Mouse (Mus musculus) kidney, embryonic 15.5 days (tissue): ENCODE data around the gene Fam173b. TPM values are rescaled to one million over a fixed set of nuclear protein-coding genes. Genes with fewer than 3 reads are reported as not detected.

ENCODE experiments used
- ATAC-seq: fragments of 200-750 bp; cut with Nextera tagmentation; replicated peaks from 2 replicates; pipeline ENCODE4 v1.8.0; 2017; ENCODE audit warnings: moderate TSS enrichment; ENCODE audit not compliant: low FRiP score
- H3K27ac ChIP-seq: fragments of 300-500 bp; sonication (generic); 2 replicates; pipeline ENCODE4 v1.5.1; 2015; ENCODE audit warnings: mild to moderate bottlenecking, inconsistent platforms
- H3K27me3 ChIP-seq: fragments of 300-500 bp; sonication (generic); 2 replicates; pipeline ENCODE4 v1.6.1; 2015; ENCODE audit warnings: inconsistent platforms
- H3K36me3 ChIP-seq: fragments of 300-500 bp; sonication (generic); 2 replicates; pipeline ENCODE4 v1.6.1; 2015; ENCODE audit warnings: inconsistent platforms
- H3K4me1 ChIP-seq: fragments of 300-500 bp; sonication (generic); 2 replicates; pipeline ENCODE4 v1.6.1; 2015; ENCODE audit warnings: inconsistent platforms
- H3K4me2 ChIP-seq: fragments of 300-500 bp; sonication (generic); 2 replicates; pipeline ENCODE4 v1.6.1; 2015; ENCODE audit warnings: moderate library complexity, mild to moderate bottlenecking, inconsistent platforms
- H3K4me3 ChIP-seq: fragments of 300-500 bp; sonication (generic); replicated peaks from 2 replicates; pipeline ENCODE4 v1.5.1; 2015; ENCODE audit warnings: mild to moderate bottlenecking, inconsistent platforms
- H3K9ac ChIP-seq: fragments of 300-500 bp; sonication (generic); 2 replicates; pipeline ENCODE4 v1.6.1; 2015; ENCODE audit warnings: mild to moderate bottlenecking, inconsistent platforms
- H3K9me3 ChIP-seq: fragments of 300-500 bp; sonication (generic); replicated peaks from 2 replicates; pipeline ENCODE4 v1.6.1; 2016; ENCODE audit warnings: inconsistent platforms
- WGBS: fragments of 180-500 bp; shearing (Covaris S2); methylation state at CpG from one replicate; pipeline ENCODE4 v1.1.7; 2015; ENCODE audit warnings: mixed read lengths; 5-methylcytosine and 5-hydroxymethylcytosine counted together
- polyA plus RNA-seq: library from polyadenylated mRNA; unstranded; fragments of >200 nt; fragmentation: Nextera tagmentation; extraction: Ambion mirVana; gene quantifications from 2 replicates; pipeline ENCODE4 v1.2.1, GENCODE M21; 2015

Gene Fam173b
- polyA plus RNA-seq, 1 experiment from 2014 or later = 13.4 TPM

DNA sequence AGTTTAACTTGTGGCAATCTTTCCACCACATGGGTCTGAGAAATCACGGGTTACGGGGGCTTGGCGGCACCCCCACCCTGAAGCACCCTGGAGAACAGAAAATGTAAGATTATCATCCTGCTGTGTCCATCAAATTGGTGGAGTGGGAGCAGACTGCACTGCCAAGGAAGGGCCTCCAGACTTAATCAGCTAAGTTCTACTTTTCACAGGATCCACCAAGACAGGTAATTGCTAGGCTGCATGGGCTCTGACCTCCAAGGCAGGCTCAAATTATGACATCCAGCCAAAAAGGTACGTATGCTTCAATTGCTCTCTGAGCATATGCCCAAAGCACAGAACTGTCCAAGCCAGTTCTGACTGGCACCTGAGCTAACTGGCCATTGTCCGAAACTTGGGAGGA is 11.5 kb upstream of the Fam173b start:
- ATAC-seq = no peak
- H3K9ac ChIP-seq = no peak overlapping the region
- H3K27ac ChIP-seq = no peak overlapping the region
- peaks cover 66% of the 10 kb centered on the region for H3K36me3 ChIP-seq
- no peaks in the 10 kb centered on the region for H3K9me3 ChIP-seq
- H3K4me2 ChIP-seq = no peak overlapping the region
- H3K27me3 ChIP-seq = no peaks in the 10 kb centered on the region
- H3K4me3 ChIP-seq = no peak overlapping the region
- H3K4me1 ChIP-seq = no peaks in the 10 kb centered on the region
- WGBS = 92% methylated on average over 5 of the region's 5 CpGs

DNA sequence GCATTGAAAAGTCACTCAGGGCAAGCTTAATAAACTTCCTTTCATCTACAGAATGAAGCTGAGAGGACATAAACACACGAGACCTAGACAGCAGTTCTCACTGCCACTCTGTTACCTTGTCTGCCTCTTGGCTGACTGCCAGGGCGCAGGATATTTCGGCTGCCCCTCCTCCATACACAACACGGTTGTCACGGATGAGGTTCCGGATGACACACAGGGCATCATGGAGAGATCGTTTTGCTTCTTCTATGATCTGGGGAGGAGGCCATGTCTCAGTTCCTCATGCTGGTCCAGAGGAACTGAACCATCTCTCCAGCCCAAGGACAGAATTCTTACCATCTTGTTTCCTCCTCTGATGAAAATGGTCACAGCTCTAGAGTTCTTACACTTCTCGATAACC is 9.1 kb upstream of the Fam173b start:
- ATAC-seq = no peak
- no peak overlapping the region for H3K4me3 ChIP-seq
- 88% methylated on average over 8 of the region's 8 CpGs for whole genome bisulfite sequencing

DNA sequence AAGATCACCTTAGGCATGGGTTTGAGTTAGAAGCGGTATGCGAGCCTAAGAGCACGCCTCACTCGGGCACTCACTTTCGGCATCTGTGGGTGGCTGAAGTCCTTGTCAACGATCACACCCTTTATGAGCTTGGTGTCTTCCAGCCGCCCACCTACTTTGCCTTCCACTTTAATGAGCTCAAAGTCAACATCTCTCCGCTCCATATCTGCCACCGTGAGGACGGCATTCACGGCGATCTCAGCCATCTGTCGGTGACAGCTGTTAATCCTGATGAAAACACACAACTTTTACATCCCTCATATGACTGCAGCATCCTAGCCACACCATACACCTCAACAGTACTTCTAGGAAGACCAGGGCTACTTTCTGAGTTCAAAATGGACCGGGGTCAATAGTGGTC is 7.4 kb upstream of the Fam173b start:
- Histone ChIP-seq H3K9me3 (no peaks in the 10 kb centered on the region), H3K4me2 (no peak overlapping the region), H3K27me3 (no peaks in the 10 kb centered on the region), H3K36me3 (peaks cover 91% of the 10 kb centered on the region), H3K4me1 (peaks cover 8% of the 10 kb centered on the region), H3K9ac (no peak overlapping the region), H3K4me3 (no peak overlapping the region), H3K27ac (no peak overlapping the region)
- ATAC-seq = no peak
- WGBS = 88% methylated on average over 14 of the region's 14 CpGs

More for the DNA sequence above, 9.1 kb upstream of the Fam173b start:
- H3K4me2 ChIP-seq = no peak overlapping the region
- H3K27ac ChIP-seq = no peak overlapping the region
- H3K36me3 ChIP-seq = peaks cover 89% of the 10 kb centered on the region
- H3K27me3 ChIP-seq = no peaks in the 10 kb centered on the region
- no peak overlapping the region for H3K9ac ChIP-seq
- no peaks in the 10 kb centered on the region for H3K9me3 ChIP-seq
- 0 out of 2 replicates have a peak, but pooled peaks cover 4% of the 10 kb centered on the region for H3K4me1 ChIP-seq

DNA sequence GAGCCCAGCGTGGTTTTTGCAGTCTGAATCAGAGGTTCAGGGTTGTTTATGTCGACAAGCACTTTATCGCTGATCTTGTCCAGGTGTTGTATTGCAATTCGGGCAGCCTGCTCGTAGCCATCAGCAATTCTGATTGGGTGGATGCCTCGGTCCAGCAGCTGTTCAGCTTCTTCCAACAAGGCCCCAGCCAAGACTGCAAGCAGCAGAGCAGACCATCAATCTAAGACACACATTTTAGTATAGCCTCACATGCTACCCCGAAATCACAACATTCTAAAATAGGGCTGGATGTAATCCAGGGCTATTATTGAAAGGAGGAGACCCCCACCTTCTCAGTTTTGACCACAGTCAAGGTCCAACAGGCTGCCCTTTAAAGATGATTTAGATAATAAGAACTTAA is 6.0 kb upstream of the Fam173b start:
- ATAC-seq = peak; percentile 71
- Histone ChIP-seq H3K27ac (no peak overlapping the region), H3K9ac (no peak overlapping the region), H3K4me1 (peaks cover 22% of the 10 kb centered on the region), H3K4me3 (no peak overlapping the region), H3K27me3 (no peaks in the 10 kb centered on the region), H3K36me3 (peaks cover 77% of the 10 kb centered on the region), H3K4me2 (no peak overlapping the region), H3K9me3 (no peaks in the 10 kb centered on the region)
- WGBS = 65% methylated on average over 7 of the region's 7 CpGs

DNA sequence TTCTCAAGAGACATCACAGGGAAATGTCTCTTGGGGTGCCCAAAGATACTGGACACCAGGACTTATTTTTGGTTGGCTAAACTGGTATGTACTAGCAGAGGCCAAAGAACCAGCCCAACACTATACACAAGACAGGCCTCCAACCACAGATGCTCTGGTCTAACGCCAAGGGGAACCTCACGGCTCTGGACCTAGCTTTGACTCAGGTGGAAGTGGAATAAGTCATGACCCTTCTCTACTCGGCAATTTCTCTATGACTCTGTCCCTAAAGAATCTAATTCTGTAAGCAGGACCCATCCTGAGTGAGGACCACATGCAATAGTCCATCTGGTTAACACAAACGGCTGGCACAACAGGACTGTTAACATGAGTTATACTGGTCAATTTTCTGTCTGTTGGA is 1.8 kb upstream of the Fam173b start:
- no peak overlapping the region for H3K27ac ChIP-seq
- ATAC-seq = no peak

DNA sequence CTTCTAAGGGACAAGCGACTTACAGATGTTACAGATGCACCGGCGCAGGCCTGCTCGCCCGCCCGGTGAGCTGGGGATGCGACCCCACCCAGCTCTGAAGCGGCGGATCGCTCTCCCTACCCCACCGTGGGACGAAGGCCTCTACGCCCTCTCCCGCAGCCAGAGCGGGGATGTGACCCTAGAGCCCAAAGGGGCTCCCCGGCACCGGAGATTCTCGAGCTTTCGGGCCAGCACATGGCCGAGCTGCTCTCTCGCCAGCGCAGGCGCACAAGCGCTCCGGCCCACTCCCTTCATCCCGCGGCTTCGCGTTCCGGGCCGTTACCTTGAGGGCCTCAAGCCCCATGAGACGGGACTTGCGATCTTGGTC is 390 bp upstream of the Fam173b start:
- peaks cover 35% of the 10 kb centered on the region for H3K4me1 ChIP-seq
- H3K4me3 ChIP-seq = peak overlapping the region; percentile 75
- peak overlapping the region; percentile 95 for H3K27ac ChIP-seq
- H3K27me3 ChIP-seq = no peaks in the 10 kb centered on the region
- under 1% methylated on average over 33 of the region's 33 CpGs for WGBS
- peaks cover 21% of the 10 kb centered on the region for H3K36me3 ChIP-seq
- peak; percentile 82 for ATAC-seq
- no peaks in the 10 kb centered on the region for H3K9me3 ChIP-seq
- peak overlapping the region; percentile 88 for H3K4me2 ChIP-seq
- H3K9ac ChIP-seq = peak overlapping the region; percentile 93

More for the DNA sequence above, 1.8 kb upstream of the Fam173b start:
- Histone ChIP-seq H3K4me3 (peak overlapping the region; percentile 75), H3K4me1 (peaks cover 35% of the 10 kb centered on the region), H3K4me2 (peak overlapping the region; percentile 88), H3K27me3 (no peaks in the 10 kb centered on the region), H3K9me3 (no peaks in the 10 kb centered on the region), H3K9ac (no peak overlapping the region), H3K36me3 (peaks cover 35% of the 10 kb centered on the region)
- WGBS = 62% methylated on average over 4 of the region's 4 CpGs

DNA sequence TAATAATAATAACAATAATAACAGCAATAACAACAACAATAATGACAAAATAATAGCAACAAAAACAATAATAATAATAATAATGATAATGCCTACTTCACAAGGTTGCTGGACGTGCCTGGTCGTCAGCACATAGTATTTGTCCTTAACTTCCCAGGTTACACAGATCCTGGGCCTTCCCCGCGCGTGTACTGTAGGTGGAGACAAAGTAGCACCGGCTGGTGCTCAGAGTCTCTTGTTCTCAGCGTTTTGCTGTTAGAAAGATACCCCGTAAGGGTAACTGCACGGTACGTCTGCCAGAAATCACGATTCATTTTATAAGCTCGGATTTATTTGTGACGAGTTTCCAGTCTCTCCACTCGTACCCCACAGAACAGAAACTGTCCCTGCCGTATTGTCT is 774 bp downstream of the Fam173b start:
- 2% methylated on average over 15 of the region's 15 CpGs for WGBS
- Histone ChIP-seq H3K9ac (peak overlapping the region; percentile 93), H3K4me2 (peak overlapping the region; percentile 88), H3K27ac (peak overlapping the region; percentile 95), H3K4me1 (peaks cover 38% of the 10 kb centered on the region), H3K4me3 (peak overlapping the region; percentile 75), H3K9me3 (no peaks in the 10 kb centered on the region), H3K27me3 (no peaks in the 10 kb centered on the region), H3K36me3 (peaks cover 9% of the 10 kb centered on the region)
- peak; percentile 72 for ATAC-seq

DNA sequence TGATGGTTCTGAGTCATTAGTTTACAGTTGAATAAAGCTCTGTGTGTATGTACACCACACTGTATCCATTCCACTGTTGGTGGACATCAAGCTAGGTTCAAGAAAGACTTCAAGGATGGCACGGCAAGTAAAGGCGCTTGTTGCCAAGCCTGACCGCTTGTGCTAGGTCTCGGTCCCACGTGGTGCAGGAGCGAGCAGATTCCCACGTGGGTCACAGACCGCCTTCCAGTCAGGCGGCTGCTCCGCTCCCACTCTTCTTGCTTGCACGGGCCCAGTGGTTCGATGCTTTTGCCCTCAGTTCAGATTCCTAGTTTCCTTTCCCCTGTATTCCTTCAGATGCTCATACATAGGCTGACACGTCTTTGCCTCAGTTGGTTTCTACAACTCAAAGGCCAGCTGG is 1.5 kb downstream of the Fam173b start:
- 80% methylated on average over 13 of the region's 13 CpGs for WGBS
- H3K9me3 ChIP-seq = no peaks in the 10 kb centered on the region
- H3K9ac ChIP-seq = peak overlapping the region; percentile 93; the same call in 1 of the 2 replicates
- H3K27ac ChIP-seq = no peak overlapping the region
- peaks cover 38% of the 10 kb centered on the region for H3K4me1 ChIP-seq
- ATAC-seq = no peak
- H3K27me3 ChIP-seq = no peaks in the 10 kb centered on the region
- H3K36me3 ChIP-seq = peaks cover 6% of the 10 kb centered on the region
- peak overlapping the region; percentile 75; the same call in 1 of the 2 replicates for H3K4me3 ChIP-seq
- peak overlapping the region; percentile 88; the same call in 1 of the 2 replicates for H3K4me2 ChIP-seq

DNA sequence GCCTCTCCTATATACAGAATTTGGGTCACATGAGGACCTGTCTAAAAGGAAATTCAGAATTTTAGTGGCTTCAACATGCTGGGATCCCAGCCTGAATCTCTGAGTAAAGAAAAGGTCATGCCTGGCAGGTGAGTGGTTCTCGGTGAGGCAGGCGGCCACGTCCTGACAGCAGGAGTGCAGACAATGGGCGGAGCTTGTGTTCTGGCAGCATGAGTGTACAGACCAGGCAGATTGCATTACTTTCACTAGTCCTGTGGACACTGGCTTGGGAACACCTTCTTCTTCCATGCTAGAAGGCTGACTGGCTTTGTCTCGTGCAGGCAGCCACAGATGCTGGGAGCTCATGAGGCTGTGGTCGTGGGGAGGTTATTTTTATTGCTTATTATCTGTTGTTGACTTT is 5.2 kb downstream of the Fam173b start:
- no peak for ATAC-seq
- Histone ChIP-seq H3K27me3 (no peaks in the 10 kb centered on the region), H3K9ac (no peak overlapping the region), H3K9me3 (no peaks in the 10 kb centered on the region), H3K4me1 (peaks cover 16% of the 10 kb centered on the region), H3K4me2 (no peak overlapping the region), H3K4me3 (no peak overlapping the region), H3K36me3 (peaks cover 10% of the 10 kb centered on the region), H3K27ac (no peak overlapping the region)
- WGBS = 55% methylated on average over 6 of the region's 6 CpGs

DNA sequence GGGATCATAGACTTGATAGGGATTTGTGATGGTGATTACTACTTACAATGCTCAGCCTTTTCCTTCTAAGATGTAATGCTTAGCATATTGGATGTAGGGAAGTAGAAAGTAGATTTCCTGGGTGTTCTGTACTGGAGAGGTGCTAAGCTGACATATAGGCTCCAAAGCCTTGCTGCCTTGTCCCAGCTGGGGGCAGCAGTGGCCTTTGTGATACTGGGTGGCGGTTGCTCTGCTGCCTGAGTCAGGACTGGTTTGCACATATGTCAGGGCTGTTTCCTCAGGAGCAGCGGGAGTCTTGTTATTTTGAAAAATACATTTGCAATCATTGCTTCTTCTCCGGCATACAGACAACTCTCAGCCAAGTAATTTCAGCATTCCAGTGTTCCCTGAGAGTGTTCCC is 9.4 kb downstream of the Fam173b start:
- no peaks in the 10 kb centered on the region for H3K27me3 ChIP-seq
- WGBS = 66% methylated on average over 3 of the region's 3 CpGs
- H3K27ac ChIP-seq = no peak overlapping the region
- H3K4me2 ChIP-seq = no peak overlapping the region
- H3K36me3 ChIP-seq = peaks cover 13% of the 10 kb centered on the region
- peaks cover 6% of the 10 kb centered on the region for H3K4me1 ChIP-seq
- no peak overlapping the region for H3K4me3 ChIP-seq
- ATAC-seq = no peak
- H3K9me3 ChIP-seq = no peaks in the 10 kb centered on the region
- no peak overlapping the region for H3K9ac ChIP-seq

DNA sequence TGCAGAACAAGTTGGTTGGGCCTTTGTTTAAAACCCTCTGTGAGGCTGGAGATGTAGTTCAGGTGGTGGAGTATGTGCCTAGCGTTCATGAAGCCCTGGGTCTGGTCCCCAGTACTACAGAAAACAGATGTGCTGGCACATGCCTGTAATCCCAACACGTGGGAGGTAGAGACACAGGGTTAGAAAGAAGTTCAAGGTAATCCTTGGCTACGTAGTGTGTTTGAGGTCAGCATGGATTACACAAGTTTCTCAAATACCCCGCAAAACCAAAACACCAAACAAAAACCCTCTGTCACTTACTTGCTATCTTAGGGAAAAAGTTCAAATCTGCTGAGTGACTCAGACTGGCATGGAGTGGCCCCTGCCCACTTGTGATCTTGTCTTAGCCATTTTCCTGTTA is 10.3 kb downstream of the Fam173b start:
- Histone ChIP-seq H3K4me1 (peaks cover 2% of the 10 kb centered on the region), H3K27me3 (no peaks in the 10 kb centered on the region), H3K36me3 (peaks cover 17% of the 10 kb centered on the region), H3K9ac (no peak overlapping the region), H3K4me2 (no peak overlapping the region), H3K4me3 (no peak overlapping the region), H3K27ac (no peak overlapping the region), H3K9me3 (no peaks in the 10 kb centered on the region)
- no peak for ATAC-seq
- WGBS = 90% methylated on average over 4 of the region's 4 CpGs

DNA sequence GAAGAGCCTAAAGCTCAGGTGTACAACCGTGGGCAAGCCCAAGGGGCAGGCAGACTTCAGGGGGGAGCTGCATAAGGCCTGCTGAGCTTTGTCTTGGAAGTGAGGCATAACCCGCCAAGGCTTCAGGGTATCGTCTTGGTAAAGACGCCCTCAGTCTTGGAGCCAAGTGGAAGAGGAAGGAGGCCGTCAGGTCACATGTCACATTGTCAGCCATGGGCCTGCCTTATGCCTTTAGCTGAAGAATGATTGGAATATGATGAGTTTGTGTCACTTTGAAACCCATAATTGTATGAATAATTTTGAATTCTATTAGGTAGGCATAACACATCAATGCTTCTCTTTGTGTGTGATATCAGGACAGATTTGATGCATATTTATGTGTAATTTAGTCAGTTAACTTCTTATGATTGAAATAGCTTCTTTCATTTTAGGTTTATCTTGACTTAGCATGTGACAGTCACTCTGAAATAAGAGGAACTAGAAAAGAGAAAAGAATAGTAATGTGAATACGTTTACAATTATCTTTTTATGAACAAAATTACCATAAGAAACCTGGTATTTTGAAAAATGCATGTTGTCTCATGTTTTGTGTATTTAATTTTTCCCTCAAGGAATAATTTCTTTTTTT is 12.3 kb downstream of the Fam173b start:
- no peak for ATAC-seq
- H3K27me3 ChIP-seq = no peaks in the 10 kb centered on the region
- H3K9me3 ChIP-seq = no peaks in the 10 kb centered on the region

DNA sequence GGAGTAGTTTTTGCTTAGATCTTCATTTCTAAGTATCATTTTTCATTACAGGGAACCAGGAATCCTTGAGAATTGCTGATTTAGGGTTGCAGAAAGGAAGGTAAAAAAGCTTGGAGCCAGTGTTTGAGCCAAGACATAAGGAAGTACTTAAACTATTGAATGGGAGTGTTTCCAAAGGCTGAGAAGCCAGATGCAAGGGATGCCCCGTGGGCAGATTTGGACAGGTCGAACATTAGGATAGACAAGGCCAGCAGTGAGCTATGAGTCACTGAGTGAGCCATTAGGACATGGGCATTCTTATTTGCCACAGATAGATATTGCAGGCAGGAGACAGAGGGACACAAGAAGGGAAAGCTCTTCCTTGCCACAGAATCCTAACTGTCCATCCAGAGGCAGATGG is 13.0 kb downstream of the Fam173b start:
- Histone ChIP-seq H3K36me3 (peaks cover 31% of the 10 kb centered on the region), H3K27me3 (no peaks in the 10 kb centered on the region), H3K4me1 (no peaks in the 10 kb centered on the region), H3K4me3 (no peak overlapping the region), H3K4me2 (no peak overlapping the region), H3K27ac (no peak overlapping the region), H3K9me3 (no peaks in the 10 kb centered on the region), H3K9ac (no peak overlapping the region)
- WGBS = 84% methylated on average over 2 of the region's 2 CpGs
- no peak for ATAC-seq

More for the DNA sequence above, 12.3 kb downstream of the Fam173b start:
- H3K4me3 ChIP-seq = no peak overlapping the region
- no peak overlapping the region for H3K27ac ChIP-seq
- H3K36me3 ChIP-seq = peaks cover 28% of the 10 kb centered on the region
- no peak overlapping the region for H3K4me2 ChIP-seq
- H3K4me1 ChIP-seq = no peaks in the 10 kb centered on the region
- 86% methylated on average over 6 of the region's 6 CpGs for WGBS
- no peak overlapping the region for H3K9ac ChIP-seq
